Mouse (Mus musculus) embryonic facial prominence, embryonic 11.5 days (tissue): ENCODE measurements around the gene Chic2. TPM values are rescaled to one million over a fixed set of nuclear protein-coding genes. Genes with fewer than 3 reads are reported as not detected.

Source experiments
- ATAC-seq: fragments of 200-750 bp; cut with Nextera tagmentation; replicated peaks from 2 replicates; pipeline ENCODE4 v1.8.0; 2017; ENCODE audit warnings: low read depth; ENCODE audit not compliant: insufficient number of reproducible peaks, low FRiP score, low TSS enrichment
- DNase-seq: peaks from one replicate; pipeline ENCODE4 v3.0.0-alpha.2; 2015; ENCODE audit warnings: low spot score
- H3K27ac ChIP-seq: fragments of 300-500 bp; sonication (generic); replicated peaks from 2 replicates; pipeline ENCODE4 v1.5.1; 2014; ENCODE audit warnings: mild to moderate bottlenecking, low read depth, low read length, control low read depth
- H3K27me3 ChIP-seq: fragments of 300-500 bp; sonication (generic); 2 replicates; pipeline ENCODE4 v1.6.1; 2014; ENCODE audit warnings: mild to moderate bottlenecking, low read length, moderate library complexity, mixed read lengths; ENCODE audit not compliant: control insufficient read depth, insufficient read depth
- H3K36me3 ChIP-seq: fragments of 300-500 bp; sonication (generic); replicated peaks from 2 replicates; pipeline ENCODE4 v1.6.1; 2014; ENCODE audit warnings: low read depth, mild to moderate bottlenecking, low read length, moderate library complexity, mixed read lengths; ENCODE audit not compliant: control insufficient read depth, insufficient read depth
- H3K4me1 ChIP-seq: fragments of 300-500 bp; sonication (generic); 2 replicates; pipeline ENCODE4 v1.6.1; 2014; ENCODE audit warnings: low read length, mixed read lengths; ENCODE audit not compliant: control insufficient read depth, insufficient read depth
- H3K4me2 ChIP-seq: fragments of 300-500 bp; sonication (generic); 2 replicates; pipeline ENCODE4 v1.6.1; 2014; ENCODE audit warnings: low read depth, mild to moderate bottlenecking, control low read depth, low read length, moderate library complexity
- H3K4me3 ChIP-seq: fragments of 300-500 bp; sonication (generic); 2 replicates; pipeline ENCODE4 v1.5.1; 2014; ENCODE audit warnings: low read depth, low read length, control low read depth
- H3K9ac ChIP-seq: fragments of 300-500 bp; sonication (generic); replicated peaks from 2 replicates; pipeline ENCODE4 v1.6.1; 2014; ENCODE audit warnings: mild to moderate bottlenecking, control low read depth, low read length
- H3K9me3 ChIP-seq: fragments of 300-500 bp; sonication (generic); replicated peaks from 2 replicates; pipeline ENCODE4 v1.6.1; 2016; ENCODE audit warnings: mild to moderate bottlenecking, low read length, inconsistent platforms, mixed read lengths; ENCODE audit not compliant: control insufficient read depth
- WGBS: fragments of 180-500 bp; shearing (Covaris S2); extraction: QIAGEN DNeasy Blood & Tissue Kit; methylation state at CpG from one replicate; pipeline ENCODE4 v1.1.7; 2014; 5-methylcytosine and 5-hydroxymethylcytosine counted together
- polyA plus RNA-seq: library from polyadenylated mRNA; unstranded; fragments of >200 nt; fragmentation: Nextera tagmentation; extraction: Ambion mirVana; gene quantifications from 2 replicates; pipeline ENCODE4 v1.2.1, GENCODE M21; 2014

Gene Chic2
- polyA plus RNA-seq, 1 experiment from 2014 or later = 51.2 TPM

GRCm38 (mm10) chr5:75073167-75073566 is 28.6 kb upstream of the Chic2 start:
- WGBS = 21% methylated on average over 1 of the region's 1 CpGs
- no peak overlapping the region for H3K9ac ChIP-seq
- peaks cover 13% of the 10 kb centered on the region for H3K4me1 ChIP-seq
- H3K4me3 ChIP-seq = no peak overlapping the region
- no peak for DNase-seq
- peaks cover 81% of the 10 kb centered on the region for H3K27me3 ChIP-seq
- no peak overlapping the region for H3K27ac ChIP-seq
- H3K4me2 ChIP-seq = no peak overlapping the region
- ATAC-seq = no peak
- no peaks in the 10 kb centered on the region for H3K36me3 ChIP-seq
- no peaks in the 10 kb centered on the region for H3K9me3 ChIP-seq

DNA sequence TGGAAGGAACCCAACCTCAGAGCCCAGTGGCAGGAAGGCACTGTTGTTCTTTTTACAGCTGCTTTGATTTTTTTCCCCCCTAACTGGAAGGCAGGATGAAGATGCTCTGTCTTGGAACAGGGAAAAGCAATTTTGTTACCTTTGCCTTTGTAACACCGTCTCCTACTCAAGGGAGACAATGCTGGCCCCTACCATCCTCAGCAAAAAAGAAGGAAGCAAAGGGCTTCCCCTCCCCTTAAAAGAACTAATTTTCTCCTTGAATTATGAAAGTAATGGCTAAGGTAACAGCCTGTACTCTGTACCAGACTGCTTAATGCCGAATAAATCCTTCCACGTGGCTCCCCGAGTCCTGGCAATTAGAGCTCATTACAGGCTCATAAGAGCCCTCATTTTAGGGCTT is 28.0 kb upstream of the Chic2 start:
- Histone ChIP-seq H3K9me3 (no peaks in the 10 kb centered on the region), H3K27ac (no peak overlapping the region), H3K4me1 (peaks cover 13% of the 10 kb centered on the region), H3K27me3 (peaks cover 83% of the 10 kb centered on the region), H3K9ac (no peak overlapping the region), H3K36me3 (no peaks in the 10 kb centered on the region), H3K4me3 (no peak overlapping the region), H3K4me2 (no peak overlapping the region)
- DNase-seq (no peak), ATAC-seq (no peak)
- under 1% methylated on average over 4 of the region's 4 CpGs for WGBS

DNA sequence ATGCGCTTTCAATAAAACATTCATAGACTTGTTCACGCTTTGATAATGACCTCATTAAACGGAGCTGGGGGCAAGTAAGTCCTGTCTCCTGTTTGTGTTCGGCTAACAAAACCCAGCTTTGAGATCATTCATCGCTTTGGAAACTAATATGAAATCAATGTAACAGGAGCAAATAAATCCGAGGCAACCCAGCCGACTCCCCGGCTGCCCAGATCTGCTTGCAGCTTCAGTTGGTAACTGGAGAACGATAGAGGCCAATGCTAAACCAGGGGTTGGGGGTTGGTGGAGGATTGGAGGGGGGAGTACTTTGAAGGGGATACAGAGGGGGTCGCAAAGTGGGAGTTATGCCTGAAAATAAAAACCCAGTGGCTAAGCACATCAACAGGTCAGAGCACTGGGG is 27.4 kb upstream of the Chic2 start:
- Histone ChIP-seq H3K9me3 (no peaks in the 10 kb centered on the region), H3K4me3 (no peak overlapping the region), H3K27me3 (peaks cover 82% of the 10 kb centered on the region), H3K36me3 (no peaks in the 10 kb centered on the region), H3K27ac (no peak overlapping the region), H3K4me2 (no peak overlapping the region), H3K4me1 (peaks cover 13% of the 10 kb centered on the region), H3K9ac (no peak overlapping the region)
- 2% methylated on average over 10 of the region's 10 CpGs for WGBS
- peak; percentile 33 for DNase-seq
- no peak for ATAC-seq

DNA sequence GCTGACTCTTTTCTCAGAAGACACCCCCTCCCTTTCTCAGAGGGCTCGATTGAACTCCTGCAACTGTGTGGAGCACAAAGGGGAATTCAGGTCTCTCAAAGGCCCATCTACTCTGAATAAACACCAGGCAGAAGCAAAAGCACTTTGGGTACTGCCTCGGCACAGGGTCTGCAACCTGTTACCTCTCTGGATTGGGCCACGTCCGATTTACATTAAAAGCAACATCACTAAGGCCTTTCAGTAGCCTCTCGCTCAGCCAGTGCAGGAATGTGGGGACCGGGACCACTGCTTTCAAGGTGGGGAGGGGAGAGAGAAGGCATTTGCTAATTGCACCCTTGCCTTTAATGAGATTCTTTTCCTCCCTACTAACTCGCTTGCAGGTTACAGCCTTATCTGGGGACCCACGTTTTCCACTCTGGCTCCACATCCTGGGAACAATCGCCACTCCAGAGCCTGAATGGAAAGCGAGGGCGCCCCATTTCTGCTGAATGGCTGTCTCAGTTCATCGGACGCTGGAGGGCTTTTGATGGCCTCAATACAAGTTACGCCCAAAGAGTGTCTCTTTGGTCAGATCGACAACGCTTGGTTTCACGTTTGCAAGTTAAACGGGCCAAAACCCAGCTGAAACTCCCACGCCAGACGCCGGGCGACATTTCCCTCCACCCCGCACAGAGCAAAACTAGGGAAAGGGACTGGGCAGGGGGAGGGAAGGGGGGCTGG is 26.2 kb upstream of the Chic2 start:
- DNase-seq (peak; percentile 46), ATAC-seq (0 out of 2 replicates have a peak, but pooled peaks have one; percentile 17)
- H3K27ac ChIP-seq = no peak overlapping the region
- H3K36me3 ChIP-seq = no peaks in the 10 kb centered on the region
- H3K27me3 ChIP-seq = peaks cover 71% of the 10 kb centered on the region
- no peak overlapping the region for H3K4me3 ChIP-seq
- H3K4me1 ChIP-seq = peaks cover 8% of the 10 kb centered on the region
- 2% methylated on average over 23 of the region's 23 CpGs for WGBS
- no peak overlapping the region for H3K4me2 ChIP-seq
- H3K9ac ChIP-seq = no peak overlapping the region
- H3K9me3 ChIP-seq = no peaks in the 10 kb centered on the region

DNA sequence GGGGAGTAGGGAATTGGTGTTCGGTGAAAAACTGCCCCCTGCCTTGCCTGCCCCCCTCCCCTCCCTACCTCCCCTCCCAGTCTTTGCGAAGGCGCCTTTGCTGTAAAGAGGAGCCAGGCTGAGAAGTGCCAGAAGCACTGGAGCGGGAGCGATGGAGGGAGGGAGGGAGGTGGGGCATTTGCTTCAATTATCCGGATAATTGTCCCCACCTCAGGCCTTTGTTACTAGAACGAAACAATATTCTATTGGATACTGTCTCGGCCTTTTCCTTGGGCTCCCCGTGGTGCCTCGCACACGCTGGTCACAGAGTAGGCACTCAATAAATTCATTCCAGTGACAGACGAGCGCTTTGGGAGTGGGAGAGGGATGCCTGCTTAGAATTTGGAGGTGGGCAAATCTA is 25.6 kb upstream of the Chic2 start:
- Histone ChIP-seq H3K4me3 (no peak overlapping the region), H3K4me1 (peaks cover 5% of the 10 kb centered on the region), H3K36me3 (no peaks in the 10 kb centered on the region), H3K9me3 (no peaks in the 10 kb centered on the region), H3K27me3 (peaks cover 65% of the 10 kb centered on the region), H3K9ac (no peak overlapping the region), H3K4me2 (no peak overlapping the region), H3K27ac (no peak overlapping the region)
- DNase-seq (peak; percentile 45), ATAC-seq (no peak)
- 1% methylated on average over 13 of the region's 13 CpGs for WGBS

GRCm38 (mm10) chr5:75067125-75067756 is 22.7 kb upstream of the Chic2 start:
- peak overlapping the region; percentile 50 for H3K9ac ChIP-seq
- H3K36me3 ChIP-seq = no peaks in the 10 kb centered on the region
- ATAC-seq = peak; percentile 57; the same call in 1 of the 2 replicates
- WGBS = 2% methylated on average over 30 of the region's 30 CpGs
- peak; percentile 79 for DNase-seq
- H3K4me2 ChIP-seq = peak overlapping the region; percentile 83
- no peaks in the 10 kb centered on the region for H3K9me3 ChIP-seq
- H3K27me3 ChIP-seq = peaks cover 39% of the 10 kb centered on the region
- H3K4me3 ChIP-seq = peak overlapping the region; percentile 43
- no peak overlapping the region for H3K27ac ChIP-seq
- H3K4me1 ChIP-seq = peaks cover 5% of the 10 kb centered on the region

DNA sequence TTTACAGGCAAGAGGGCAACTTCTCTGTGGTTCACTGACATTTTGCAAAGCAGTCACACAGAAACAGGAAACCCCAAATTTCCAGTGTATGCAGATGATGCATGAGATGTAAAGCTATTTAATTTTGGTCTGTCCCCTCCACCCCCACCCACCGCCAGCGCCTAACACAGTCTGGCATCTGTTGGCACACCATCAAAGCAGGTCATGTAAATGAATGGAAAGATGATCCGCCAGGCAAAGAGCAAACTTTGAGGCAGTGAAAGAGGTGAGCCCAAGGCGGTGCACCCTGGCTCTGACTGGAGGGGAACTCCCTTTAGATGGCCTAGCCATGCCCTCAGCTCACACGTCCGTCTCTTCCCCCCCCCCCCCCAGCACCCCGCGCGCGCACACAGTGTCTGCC is 22.1 kb upstream of the Chic2 start:
- H3K36me3 ChIP-seq = no peaks in the 10 kb centered on the region
- DNase-seq (no peak), ATAC-seq (peak; percentile 31)
- peak overlapping the region; percentile 50 for H3K9ac ChIP-seq
- no peaks in the 10 kb centered on the region for H3K9me3 ChIP-seq
- peaks cover 5% of the 10 kb centered on the region for H3K4me1 ChIP-seq
- WGBS = 4% methylated on average over 8 of the region's 10 CpGs
- peak overlapping the region; percentile 83 for H3K4me2 ChIP-seq
- peak overlapping the region; percentile 43 for H3K4me3 ChIP-seq
- no peak overlapping the region for H3K27ac ChIP-seq
- peaks cover 34% of the 10 kb centered on the region for H3K27me3 ChIP-seq

- no peak overlapping the region for H3K4me3 ChIP-seq
- peaks cover 11% of the 10 kb centered on the region for H3K27me3 ChIP-seq
- 15% methylated on average over 4 of the region's 4 CpGs for WGBS
- ATAC-seq (no peak; the same call in 1 of the 2 replicates), DNase-seq (no peak)
- no peaks in the 10 kb centered on the region for H3K9me3 ChIP-seq
- no peaks in the 10 kb centered on the region for H3K36me3 ChIP-seq
- no peak overlapping the region for H3K9ac ChIP-seq
- H3K27ac ChIP-seq = no peak overlapping the region
- no peaks in the 10 kb centered on the region for H3K4me1 ChIP-seq
- H3K4me2 ChIP-seq = no peak overlapping the region
Observed at GRCm38 (mm10) chr5:75063177-75063576, 18.6 kb upstream of the Chic2 start.
